Mouse (Mus musculus) common myeloid progenitor, adult 5-6 weeks (primary cell): ENCODE measurements around the gene Pold2. TPM values are rescaled to one million over a fixed set of nuclear protein-coding genes. Genes with fewer than 3 reads are reported as not detected.

Experiments used
- ATAC-seq: replicated peaks from 2 replicates; pipeline ENCODE4 v1.8.0; 2016; ENCODE audit warnings: low read depth, mild to moderate bottlenecking, moderate TSS enrichment, inconsistent platforms; ENCODE audit not compliant: poor library complexity, severe bottlenecking
- total RNA-seq: library from RNA; stranded (forward); fragments of 200-1000, 187-1606 nt; gene quantifications from 2 replicates; pipeline ENCODE4 v1.2.3, GENCODE M21; 2017

The Pold2 gene
- total RNA-seq, 1 experiment from 2014 or later, result 61.2 TPM

DNA sequence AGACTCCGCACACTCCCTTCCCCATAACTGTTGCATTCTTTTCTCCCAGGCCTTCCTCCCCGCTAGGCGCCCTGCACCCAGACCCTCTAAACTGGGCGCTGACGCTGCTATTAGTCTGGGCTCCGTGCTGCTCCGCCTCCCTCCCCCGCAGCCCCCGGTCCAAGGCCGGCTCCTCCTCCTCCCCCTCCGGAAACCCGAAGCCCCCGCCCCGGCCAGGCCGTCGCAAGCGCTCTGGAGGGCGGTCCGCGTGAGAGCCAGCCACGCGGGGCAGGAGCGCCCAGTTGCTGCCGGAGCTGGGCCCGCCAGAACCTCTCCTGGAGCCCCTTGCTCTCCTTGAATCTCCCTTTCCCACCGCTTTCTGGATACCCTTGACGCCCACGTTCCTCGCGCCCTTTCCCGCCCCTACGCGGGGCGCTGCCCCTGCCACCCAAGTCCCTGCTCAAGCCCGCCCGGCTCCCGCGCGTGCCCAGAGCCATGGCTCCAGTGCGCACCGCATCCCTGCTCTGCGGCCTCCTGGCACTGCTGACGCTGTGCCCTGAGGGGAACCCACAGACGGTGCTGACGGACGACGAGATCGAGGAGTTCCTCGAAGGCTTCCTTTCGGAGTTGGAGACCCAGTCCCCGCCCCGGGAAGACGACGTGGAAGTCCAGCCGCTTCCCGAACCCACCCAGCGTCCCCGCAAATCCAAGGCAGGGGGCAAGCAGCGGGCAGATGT lies 16.3 kb downstream of the Pold2 start, which contains the start of gene Aebp1:
Gene Aebp1, plus strand, starts transcription at position 270 of the 716 bp plus-strand sequence.
- ATAC-seq, result peak; percentile 39

DNA sequence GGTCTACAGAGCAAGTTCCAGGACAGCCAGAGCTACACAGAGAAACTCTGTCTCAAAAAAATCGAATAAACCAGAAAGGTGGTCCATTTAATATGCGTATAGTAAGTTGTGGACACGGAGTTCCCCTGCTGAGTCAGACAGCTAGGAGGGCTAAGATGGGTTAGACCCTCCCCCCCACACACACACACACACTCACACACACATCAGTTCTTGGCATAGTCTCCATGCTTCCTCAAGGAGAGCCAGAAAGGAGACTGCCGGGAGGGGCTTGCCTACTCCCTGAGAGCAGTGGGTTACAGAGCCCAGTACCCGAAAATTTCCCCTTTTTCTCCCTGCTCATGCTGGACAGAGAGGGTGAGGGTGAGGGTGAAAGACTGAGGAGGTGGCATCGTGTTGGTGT lies 17.5 kb downstream of the Pold2 start:
- no peak for ATAC-seq

DNA sequence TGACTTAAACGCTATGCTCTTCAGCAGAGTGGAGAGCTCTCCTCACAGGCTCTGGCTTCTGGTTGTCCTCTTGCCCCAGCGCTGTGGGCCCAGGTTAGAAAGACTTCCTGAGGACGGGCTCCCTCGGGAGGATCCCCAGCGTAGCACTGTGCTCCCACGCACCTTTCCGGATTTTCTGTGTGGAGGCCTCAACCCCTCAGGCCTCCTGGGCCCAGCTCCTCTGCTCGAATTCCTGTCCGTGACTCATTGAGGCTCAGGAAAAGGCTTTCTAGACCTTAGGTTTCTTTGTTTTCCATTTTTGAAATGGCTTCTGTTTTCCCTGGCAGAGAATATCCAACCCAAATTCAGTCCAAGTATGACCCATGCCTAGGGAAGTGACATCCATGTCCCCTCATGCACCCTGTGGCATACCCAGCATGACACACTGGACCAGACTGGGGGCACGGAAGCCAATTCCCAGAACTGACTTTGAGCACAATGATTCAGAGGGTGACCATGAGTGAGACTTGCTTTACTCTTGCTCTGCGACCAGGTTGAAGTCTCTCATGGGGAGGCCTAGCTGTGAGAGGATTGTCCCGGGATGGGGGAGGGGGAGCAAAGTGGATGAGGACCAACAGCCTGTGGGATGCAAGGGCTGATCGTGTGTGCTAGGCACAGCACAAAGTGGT lies 18.1 kb downstream of the Pold2 start:
- ATAC-seq, result no peak

DNA sequence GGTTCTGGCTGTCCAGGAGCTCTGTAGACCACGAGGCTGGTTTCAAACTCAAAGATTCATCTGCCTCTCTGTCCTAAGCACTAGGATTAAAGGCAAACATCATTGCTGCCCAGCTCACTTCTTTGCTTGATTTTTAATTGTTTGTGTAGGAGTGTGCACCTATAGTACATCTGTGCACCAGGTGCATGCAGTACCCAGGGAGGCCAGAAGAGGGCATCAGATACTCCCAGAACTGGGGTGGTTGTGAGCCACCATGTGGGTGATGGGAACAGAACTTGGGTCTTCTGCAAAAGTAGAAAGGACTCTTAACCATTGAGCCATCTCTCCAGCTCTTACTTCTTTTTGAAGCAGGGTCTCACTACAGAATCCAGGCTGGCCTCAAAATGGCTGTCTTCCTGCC lies 19.4 kb downstream of the Pold2 start:
- no peak for ATAC-seq

DNA sequence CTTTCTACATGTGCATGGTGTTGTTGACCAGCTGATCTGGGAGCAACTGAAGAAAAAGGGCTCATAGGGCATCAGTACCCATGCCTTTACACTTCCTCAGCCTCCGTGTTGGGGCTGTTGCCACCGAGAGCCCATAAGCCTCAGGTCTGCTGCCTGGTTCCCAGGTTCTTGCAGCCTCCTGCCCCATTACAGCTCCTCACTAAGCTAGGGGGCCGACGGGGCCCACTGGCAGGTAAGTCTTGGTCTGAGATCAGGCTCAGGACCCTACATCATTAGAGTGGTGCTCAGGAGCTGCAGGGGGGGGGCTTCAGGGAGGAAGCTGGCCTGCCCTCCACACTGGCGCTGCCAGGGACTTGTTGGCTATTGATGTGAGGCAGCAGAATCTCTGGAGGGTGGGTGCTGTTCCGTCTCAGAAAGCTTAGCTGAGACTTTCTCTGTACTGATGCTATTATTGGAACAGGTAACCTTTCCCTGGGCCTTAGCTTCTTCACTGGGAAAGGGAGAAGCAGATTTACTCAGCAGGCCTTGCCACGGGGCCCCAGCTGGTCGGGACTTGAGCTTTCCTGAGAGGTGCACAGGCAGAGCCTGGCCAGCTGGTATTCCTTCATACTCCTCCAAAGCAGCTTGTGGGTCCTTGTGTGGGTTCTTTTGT lies 21.5 kb downstream of the Pold2 start:
- no peak for ATAC-seq

DNA sequence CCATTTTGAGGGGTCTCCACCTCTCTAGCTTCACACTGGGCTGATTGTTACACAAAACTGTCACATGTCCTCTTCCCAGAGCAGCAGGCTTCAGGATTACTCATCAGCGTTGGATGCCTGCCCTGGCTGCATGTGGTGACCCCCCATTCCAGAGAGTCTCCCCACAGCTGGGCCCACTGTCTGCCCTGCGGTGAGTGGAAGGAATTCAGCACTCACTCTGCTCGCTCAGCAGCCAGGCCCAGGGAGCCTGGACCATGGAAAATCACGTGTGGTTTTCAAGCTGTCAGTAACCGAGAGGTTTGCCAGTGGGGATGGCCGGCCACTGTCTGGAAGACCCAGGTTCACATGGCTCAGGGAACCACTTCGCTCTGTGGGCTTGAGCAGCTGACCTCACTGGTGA lies 22.2 kb downstream of the Pold2 start:
- ATAC-seq, result no peak

DNA sequence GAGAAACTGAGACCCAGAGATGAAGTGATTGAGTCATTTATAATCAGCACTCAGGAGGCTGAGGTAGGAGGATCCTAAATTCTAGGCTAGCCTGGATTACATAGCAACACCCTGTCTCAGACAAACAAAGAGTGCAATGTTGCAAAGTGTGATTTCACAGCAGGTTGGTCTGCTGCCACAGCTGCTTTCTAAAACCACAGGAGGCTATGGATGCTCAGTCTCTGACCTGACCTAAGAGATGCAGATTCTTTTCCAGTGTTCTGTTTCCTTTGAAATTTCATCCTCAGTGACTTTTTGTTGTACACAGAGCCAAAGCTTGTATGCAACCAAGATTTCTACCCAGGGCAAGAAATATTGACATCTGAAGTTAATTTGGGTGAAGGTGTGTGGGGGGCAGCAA lies 22.6 kb downstream of the Pold2 start:
- ATAC-seq, result no peak

DNA sequence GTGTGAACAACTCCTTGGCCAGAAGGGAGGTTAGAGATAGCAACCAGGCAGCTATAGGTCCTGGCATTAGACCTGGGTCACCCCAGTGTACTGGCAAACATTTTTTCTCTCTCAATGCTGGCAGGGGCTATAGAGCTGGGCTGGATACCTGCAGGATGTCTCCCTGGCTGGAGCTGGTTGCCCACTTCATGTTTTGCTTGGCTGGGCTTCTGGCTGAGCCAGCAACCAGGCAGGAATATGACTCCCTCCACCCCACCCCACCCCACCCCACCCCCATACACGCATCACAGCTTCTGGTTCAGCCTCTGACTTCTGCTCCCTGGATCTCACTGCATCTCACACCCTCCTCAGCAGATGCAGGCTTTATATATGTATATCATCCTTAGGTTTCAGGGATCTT lies 25.8 kb downstream of the Pold2 start:
- no peak for ATAC-seq

DNA sequence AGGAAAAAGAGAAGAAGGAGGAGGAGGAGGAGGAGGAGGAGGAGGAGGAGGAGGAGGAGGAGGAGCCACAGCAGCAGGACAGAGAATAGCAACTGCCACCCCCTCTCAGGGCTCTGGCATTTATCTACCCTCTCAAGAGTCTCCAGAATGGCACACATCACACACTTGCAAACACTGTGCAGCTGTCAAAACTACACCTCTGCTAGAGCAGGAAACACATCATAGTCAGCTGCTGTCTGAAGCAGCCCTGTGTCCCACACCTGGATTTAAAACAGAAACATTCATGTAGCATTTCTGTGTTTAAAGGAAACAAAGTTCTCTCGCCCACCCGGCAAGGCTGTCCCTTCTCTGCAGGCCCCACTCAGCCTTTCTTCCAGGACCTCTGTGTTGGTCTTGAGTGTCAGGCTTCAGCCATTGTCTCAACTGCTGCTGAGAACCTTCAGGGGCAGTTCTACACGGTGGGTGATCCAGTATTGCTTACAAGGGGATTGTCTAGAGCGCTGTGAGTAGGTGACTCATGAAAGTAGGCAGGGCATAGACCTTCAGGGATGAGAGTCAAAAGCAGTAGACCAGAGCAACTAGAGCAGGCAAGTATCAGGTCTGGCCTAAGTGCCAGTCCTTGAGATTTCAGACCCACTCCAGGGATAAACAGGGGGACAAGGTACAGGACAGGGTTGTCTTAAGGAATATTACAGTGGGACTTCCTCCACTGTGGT lies 26.9 kb downstream of the Pold2 start:
- ATAC-seq, result no peak

DNA sequence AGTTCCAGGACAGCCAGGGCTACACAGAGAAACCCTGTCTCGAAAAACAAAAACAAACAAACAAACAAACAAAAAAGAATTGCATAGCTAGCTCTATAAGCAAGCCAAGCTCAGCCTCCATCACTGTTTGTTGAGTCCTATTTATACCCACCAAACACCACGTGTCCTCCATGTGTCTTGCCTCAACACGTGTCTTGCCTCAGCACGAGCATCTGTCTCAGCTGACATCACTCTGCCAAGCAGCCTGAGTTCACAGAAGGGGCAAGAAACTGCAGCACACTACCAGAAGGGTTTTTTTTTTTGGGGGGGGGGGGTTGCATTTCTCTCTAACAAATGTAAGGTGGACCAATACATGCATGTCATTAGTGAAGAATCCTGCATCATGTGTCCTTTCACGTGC lies 27.6 kb downstream of the Pold2 start:
- ATAC-seq, result no peak

DNA sequence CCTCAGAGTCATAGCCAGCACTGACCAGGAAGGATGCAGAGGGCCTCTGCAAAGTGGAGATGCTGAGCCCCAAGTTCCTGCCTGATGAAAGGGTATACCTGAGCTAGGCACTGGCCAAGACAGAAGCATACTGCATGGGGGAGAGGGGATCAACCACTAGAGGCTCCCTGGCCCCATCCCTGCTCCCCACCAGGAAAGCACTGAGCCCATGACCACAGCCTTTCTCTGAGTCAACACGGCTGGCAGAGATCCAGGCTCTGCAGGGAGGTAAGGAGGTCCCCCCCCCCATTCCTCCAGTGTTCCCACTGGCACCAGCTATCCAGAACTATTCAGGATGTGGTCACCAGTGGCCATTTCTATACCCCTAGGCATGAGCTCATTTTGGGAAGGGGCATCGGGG lies 28.8 kb downstream of the Pold2 start:
- ATAC-seq, result no peak

DNA sequence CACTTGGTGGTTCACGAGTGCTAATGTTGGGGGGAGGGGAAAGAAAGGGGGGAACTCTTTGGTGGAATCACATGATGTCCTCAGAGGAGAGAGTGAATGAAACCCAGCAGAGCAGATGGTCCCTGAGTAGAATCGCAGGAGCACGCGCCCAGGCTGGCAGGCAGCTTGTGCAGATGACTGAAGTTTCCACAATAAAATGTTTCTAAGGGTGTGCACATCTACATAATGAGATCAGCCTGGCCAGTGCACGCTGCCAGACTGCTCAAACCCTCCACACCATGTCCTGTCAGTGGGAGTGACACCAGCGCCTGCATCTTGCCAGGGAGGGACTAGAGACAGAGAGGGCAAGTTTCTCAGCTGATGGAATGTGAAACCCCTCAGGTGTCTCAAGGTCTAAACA lies 29.4 kb downstream of the Pold2 start:
- ATAC-seq, result no peak

DNA sequence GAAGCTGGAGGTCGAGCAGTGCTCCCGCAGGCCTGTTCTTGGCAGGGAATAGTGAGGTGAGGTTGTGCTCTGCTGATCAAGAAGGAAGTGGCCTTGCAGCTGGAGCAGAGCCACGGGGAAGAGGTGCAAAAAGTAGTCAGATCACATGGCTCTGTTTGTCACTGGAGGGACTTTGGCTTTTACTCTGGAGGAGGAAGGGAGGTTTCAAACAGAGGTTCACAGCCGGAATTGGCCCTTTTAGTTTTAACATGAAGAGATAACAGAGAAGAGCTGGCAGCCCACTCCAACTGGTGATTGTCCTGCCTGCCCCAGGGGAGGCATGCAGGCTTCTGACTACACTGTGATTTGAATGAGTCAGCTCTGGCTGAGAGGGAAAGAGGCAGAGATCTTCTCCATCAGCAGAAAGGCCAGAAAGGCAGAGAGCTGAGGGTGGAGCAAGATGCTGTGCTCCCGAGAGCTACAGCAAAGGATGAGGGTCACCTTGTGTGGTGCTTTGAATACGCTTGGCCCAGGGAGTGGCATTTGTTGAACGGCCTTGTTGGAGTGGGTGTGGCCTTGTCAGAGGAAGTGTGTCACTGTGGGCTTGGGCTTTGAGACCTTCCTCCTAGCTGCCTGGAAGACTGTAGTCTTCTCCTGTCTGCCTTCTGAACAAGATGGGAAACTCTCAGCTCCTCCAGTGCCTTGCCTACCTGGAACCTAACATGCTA lies 31.3 kb downstream of the Pold2 start:
- no peak for ATAC-seq

DNA sequence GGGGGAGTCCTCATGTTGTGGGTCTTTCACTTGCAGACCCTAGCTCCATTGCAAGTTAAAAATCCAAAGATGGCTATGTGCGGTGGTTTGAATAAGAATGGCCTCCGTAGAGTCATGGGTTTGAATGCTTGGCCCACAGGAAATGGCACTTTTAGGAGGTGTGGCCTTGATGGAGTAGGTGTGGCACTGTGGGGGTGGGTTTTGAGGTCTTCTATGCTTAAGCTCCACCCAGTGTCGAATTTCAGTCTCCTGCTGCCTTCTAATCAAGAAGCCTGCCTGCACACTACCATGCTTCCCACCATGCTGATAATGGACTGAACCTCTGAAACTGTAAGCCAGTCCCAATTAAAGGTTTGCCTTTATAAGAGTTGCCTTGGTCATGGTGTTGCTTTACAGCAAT lies 35.0 kb downstream of the Pold2 start:
- ATAC-seq, result no peak

DNA sequence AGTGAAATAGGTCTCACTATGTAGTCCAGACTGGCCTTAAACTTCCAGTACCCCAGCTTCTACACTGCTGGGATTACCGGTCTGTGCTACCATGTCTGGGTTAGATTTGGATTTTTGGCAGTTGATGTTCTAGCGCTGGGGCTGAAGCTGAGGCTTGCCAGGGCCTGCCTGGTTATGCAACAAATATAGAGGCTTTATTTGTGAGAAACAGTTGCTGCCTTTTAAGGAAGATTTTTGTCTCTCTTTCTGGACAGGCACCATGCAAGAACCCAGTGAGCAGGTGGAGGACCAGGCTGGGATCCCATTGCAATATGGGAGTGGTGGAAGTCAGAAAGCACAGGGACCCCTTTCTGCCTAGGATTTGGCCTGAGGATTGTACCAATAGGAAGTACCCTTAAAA lies 36.3 kb downstream of the Pold2 start:
- no peak for ATAC-seq

DNA sequence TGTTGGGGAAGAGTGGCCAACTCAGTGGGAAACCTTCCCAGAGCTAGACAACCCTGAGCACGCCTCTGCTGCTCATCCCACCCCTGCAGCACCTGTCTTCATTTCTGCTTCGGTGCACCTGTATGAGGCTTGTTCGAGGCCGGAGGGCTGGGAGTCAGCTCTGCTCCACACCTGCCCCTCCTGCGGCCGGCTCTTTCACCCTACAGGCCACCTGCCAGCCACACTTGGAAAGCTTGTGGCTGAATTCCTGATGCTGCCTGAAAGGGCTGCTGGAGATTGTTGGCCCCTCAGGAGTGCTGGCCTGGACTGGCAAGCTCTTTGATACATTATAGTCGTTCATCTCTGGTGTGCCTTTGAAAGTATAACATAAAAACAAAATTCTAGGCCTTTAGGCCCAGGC lies 37.7 kb downstream of the Pold2 start:
- ATAC-seq, result no peak

DNA sequence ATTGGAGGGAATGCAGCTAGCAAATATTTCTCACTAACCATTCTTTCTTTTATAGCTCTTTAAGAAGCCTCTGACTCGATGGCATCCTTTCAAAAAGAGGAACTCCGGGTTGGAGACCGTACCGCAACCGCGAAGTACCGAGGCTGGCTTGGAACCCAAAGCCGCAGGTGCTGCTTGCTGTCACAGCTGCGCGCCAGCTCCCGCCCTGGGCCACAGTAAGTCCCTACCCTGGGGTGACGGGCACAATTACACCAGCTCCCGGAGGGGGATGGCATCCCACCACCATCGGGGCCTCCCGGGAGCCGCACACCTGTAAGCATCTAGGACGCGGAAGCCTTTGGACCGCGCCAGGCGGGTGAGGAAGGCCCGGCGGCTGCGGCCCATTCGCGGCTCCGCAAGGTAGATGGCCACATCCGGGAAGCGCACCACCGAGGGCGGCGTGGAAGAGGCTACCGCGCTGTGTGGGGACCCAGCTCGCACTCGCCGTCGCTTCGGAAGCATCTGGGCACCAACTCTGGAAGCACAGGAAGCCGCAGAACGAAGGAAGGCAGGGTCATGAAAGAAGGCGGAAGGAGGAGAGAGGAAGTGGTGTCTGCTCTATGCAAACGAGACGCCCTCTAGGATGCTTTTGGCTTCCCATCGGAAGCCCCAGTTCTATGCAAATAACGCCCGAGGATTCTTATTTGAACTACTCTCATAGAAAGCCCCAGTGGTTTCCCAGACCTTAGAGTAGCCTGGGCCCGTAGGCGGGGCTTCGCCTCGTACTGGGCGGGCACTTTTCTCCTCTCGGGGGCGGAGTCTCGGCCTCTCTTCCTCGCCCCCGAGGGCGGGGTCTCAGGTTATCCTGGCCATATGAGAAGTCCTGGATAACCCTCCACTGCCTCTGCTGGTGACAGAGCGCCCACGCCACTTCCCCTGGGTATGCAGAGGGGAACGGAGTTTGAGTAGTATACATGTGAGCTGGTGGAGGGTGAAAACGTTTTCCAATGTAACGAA lies 40.5 kb downstream of the Pold2 start, which contains the start of gene Polm:
Gene Polm, minus strand, starts transcription at position 766 of the 996 bp plus-strand sequence.
- peak; percentile 87 for ATAC-seq

DNA sequence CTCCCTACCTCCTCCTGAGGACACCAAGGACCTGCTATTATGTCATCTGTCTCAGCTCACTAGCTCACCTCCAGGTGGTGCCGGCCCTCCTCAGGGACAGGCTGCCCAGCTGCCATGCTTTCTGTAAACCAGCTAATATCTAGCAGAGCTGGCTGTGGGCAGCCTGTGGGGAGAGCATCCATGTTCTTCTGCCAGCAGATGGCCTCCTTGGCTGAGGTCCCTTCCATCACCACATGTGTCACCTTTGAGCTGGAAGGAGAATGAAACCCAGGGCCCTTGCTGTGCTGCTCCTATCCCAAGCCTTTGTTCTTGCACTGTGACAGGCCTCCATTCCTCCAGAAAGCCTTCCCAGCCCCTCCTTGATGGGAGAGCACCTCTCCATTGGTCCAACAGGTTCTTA lies 42.0 kb downstream of the Pold2 start:
- no peak for ATAC-seq

DNA sequence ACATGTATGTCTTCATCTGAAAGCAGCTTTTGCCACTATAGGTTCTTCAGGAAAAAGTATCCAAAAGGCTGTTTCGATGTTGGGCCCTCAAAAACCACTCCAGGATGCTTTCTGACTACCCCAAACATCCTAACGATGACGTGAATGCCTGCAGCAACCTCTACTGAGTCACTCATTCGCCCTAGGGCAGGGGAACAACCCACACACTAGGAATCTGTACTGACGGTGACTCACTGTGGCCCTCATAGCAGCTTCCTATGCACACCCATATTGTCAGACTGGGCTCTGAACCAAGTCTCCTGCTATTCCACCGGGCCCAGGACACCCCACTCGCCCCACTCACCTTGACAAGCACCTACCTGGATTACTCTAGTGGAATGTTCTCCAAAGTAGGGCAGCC lies 43.0 kb downstream of the Pold2 start:
- no peak for ATAC-seq
